Mouse (Mus musculus): ENCODE measurements around the gene Gm10775. TPM values are rescaled to one million over a fixed set of nuclear protein-coding genes. Genes with fewer than 3 reads are reported as not detected.

Gene Gm10775
- total and polyA plus RNA-seq, 3 experiments, result not detected

GRCm38 (mm10) chr13:65286771-65287170, 27.4 kb downstream of the Gm10775 start:
- Histone ChIP-seq H3K4me3 (replicated peaks in 1 of 3; ENCODE audit: low read depth in 2 of 3, low read length in 2 of 3, poor library complexity in 1 of 3) (no peak overlapping the region), H3K79me2 (replicated peaks; ENCODE audit: control insufficient read depth, extremely low read depth, insufficient read depth, poor library complexity, severe bottlenecking) (no peaks in the 10 kb centered on the region), H3K27me3 (replicated peaks) (no peaks in the 10 kb centered on the region), H3K4me1 (ENCODE audit: control insufficient read depth in 1 of 2, insufficient read depth in 2 of 2) (no peaks in the 10 kb centered on the region), H3K27ac (ENCODE audit: insufficient read depth, low read depth) (no peak overlapping the region), H3K9me3 (replicated peaks; ENCODE audit: low read length) (peaks cover 36% of the 10 kb centered on the region), H3K36me3 (replicated peaks in 1 of 2; ENCODE audit: control insufficient read depth in 1 of 2, insufficient read depth in 1 of 2, low read length in 1 of 2) (peaks cover 28 to 65% of the 10 kb centered on the region in 2 experiments), H3K9ac (ENCODE audit: insufficient read depth, low read depth) (no peak overlapping the region), H3K4me2 (ENCODE audit: insufficient read depth, low read depth, poor library complexity, severe bottlenecking) (no peak overlapping the region)
- in situ Hi-C loops (cut with MboI; ENCODE audit: low pct_ligation_motif_present, low pct_unique_long_range_greater_than_20kb, low sequenced_read_pairs) (loop anchor here (25.0 kb wide), 1 partner anchor 99 kb away; no protein-coding TSS in a partner anchor), dilution Hi-C loops (cut with MboI; ENCODE audit: extremely low pct_ligation_motif_present, extremely low pct_unique_long_range_greater_than_20kb, low sequenced_read_pairs) (no loop called here)
- TF ChIP-seq KAT2A (IDR thresholded peaks at IDR 0.05; ENCODE audit: insufficient replicate concordance, low read length) (no peak), NRF1 (IDR thresholded peaks at IDR 0.05; ENCODE audit: low read depth, low read length) (no peak), SIN3A (IDR thresholded peaks at IDR 0.05; ENCODE audit: low read length) (no peak), RAD21 (IDR thresholded peaks at IDR 0.05; ENCODE audit: low read depth, low read length) (no peak), JUN (IDR thresholded peaks at IDR 0.05; ENCODE audit: insufficient read depth, low read depth, low read length) (no peak), ZKSCAN1 (IDR thresholded peaks at IDR 0.05; ENCODE audit: borderline replicate concordance, low read depth, low read length) (no peak), POLR2AphosphoS2 (IDR thresholded peaks at IDR 0.05; ENCODE audit: low read depth, low read length) (no peak), ETS1 (conservative IDR thresholded peaks at IDR 0.05; ENCODE audit: low read depth, low read length) (no peak), EP300 (IDR thresholded peaks at IDR 0.05; ENCODE audit: low read length) (no peak)
- no peak for DNase-seq (ENCODE audit: extremely low read depth)

- H3K9ac ChIP-seq (ENCODE audit: insufficient read depth, low read depth), result no peak overlapping the region
- H3K27ac ChIP-seq (ENCODE audit: insufficient read depth, low read depth), result no peak overlapping the region
- TF ChIP-seq JUND (conservative IDR thresholded peaks at IDR 0.05; ENCODE audit: low read depth, low read length) (no peak), RCOR1 (conservative IDR thresholded peaks at IDR 0.05; ENCODE audit: low read depth, low read length) (no peak), CTCF (conservative IDR thresholded peaks at IDR 0.05 in 1 of 2, IDR thresholded peaks at IDR 0.05 in 1 of 2; ENCODE audit: low read depth in 2 of 2, low read length in 2 of 2) (no peak), ZNF384 (IDR thresholded peaks at IDR 0.05; ENCODE audit: low read depth, low read length) (no peak), MXI1 (IDR thresholded peaks at IDR 0.05; ENCODE audit: low read depth, low read length) (no peak), JUN (IDR thresholded peaks at IDR 0.05; ENCODE audit: insufficient read depth, low read depth, low read length) (no peak), E2F4 (IDR thresholded peaks at IDR 0.05; ENCODE audit: insufficient replicate concordance, low read depth, low read length) (no peak), CHD1 (IDR thresholded peaks at IDR 0.05; ENCODE audit: low read depth, low read length) (no peak), UBTF (IDR thresholded peaks at IDR 0.05; ENCODE audit: low read depth, low read length) (no peak), ELF1 (IDR thresholded peaks at IDR 0.05; ENCODE audit: low read depth, low read length) (no peak), RAD21 (IDR thresholded peaks at IDR 0.05; ENCODE audit: low read depth, low read length) (no peak), ZC3H11A (IDR thresholded peaks at IDR 0.05; ENCODE audit: low read depth, low read length) (no peak), NRF1 (IDR thresholded peaks at IDR 0.05; ENCODE audit: low read depth, low read length) (no peak)
- no peak for DNase-seq (ENCODE audit: extremely low read depth)
- no peak overlapping the region for H3K4me3 ChIP-seq (replicated peaks in 1 of 3; ENCODE audit: low read depth in 2 of 3, low read length in 2 of 3, poor library complexity in 1 of 3)
- in situ Hi-C loops (cut with MboI; ENCODE audit: low pct_ligation_motif_present, low pct_unique_long_range_greater_than_20kb, low sequenced_read_pairs) (loop anchor here (25.0 kb wide), 1 partner anchor 109 kb away; no protein-coding TSS in a partner anchor), dilution Hi-C loops (cut with MboI; ENCODE audit: extremely low pct_ligation_motif_present, extremely low pct_unique_long_range_greater_than_20kb, low sequenced_read_pairs) (no loop called here)
- H3K4me1 ChIP-seq (ENCODE audit: control insufficient read depth in 1 of 2, insufficient read depth in 2 of 2), result no peaks in the 10 kb centered on the region
- no peaks in the 10 kb centered on the region for H3K27me3 ChIP-seq (replicated peaks)
- H3K4me2 ChIP-seq (ENCODE audit: insufficient read depth, low read depth, poor library complexity, severe bottlenecking), result no peak overlapping the region
- no peaks in the 10 kb centered on the region for H3K79me2 ChIP-seq (replicated peaks; ENCODE audit: control insufficient read depth, extremely low read depth, insufficient read depth, poor library complexity, severe bottlenecking)
- H3K9me3 ChIP-seq (replicated peaks; ENCODE audit: low read length), result peaks cover 43% of the 10 kb centered on the region
- peaks cover 57 to 61% of the 10 kb centered on the region in 2 experiments for H3K36me3 ChIP-seq (replicated peaks in 1 of 2; ENCODE audit: control insufficient read depth in 1 of 2, insufficient read depth in 1 of 2, low read length in 1 of 2)
Observed at GRCm38 (mm10) chr13:65296354-65296753, 37.0 kb downstream of the Gm10775 start.

Other genes with a start within 250 kb of the Gm10775 start
- not detected in 2 replicates for gene Spata31d1c, start 226.5 kb upstream of the Gm10775 start, total RNA-seq (2012; rRNA removed)
- not detected in 2 replicates for gene Spata31d1c, start 226.5 kb upstream of the Gm10775 start, total RNA-seq (2014; rRNA removed)
- not detected in 2 replicates for gene Spata31d1c, start 226.5 kb upstream of the Gm10775 start, polyA plus RNA-seq (2012; ENCODE audit: insufficient read length, low read depth)
- not detected in 2 replicates for gene Prss47, start 206.8 kb upstream of the Gm10775 start, total RNA-seq (2012; rRNA removed)
- not detected in 2 replicates for gene Prss47, start 206.8 kb upstream of the Gm10775 start, total RNA-seq (2014; rRNA removed)
- gene Prss47, start 206.8 kb upstream of the Gm10775 start, polyA plus RNA-seq (2012; ENCODE audit: insufficient read length, low read depth), result not detected in 2 replicates
- gene Mfsd14b, start 146.6 kb upstream of the Gm10775 start, total RNA-seq (2012; rRNA removed), result 26.1 and 28.0 TPM in 2 replicates
- 51.5 and 54.3 TPM in 2 replicates for gene Mfsd14b, start 146.6 kb upstream of the Gm10775 start, total RNA-seq (2014; rRNA removed)
- gene Mfsd14b, start 146.6 kb upstream of the Gm10775 start, polyA plus RNA-seq (2012; ENCODE audit: insufficient read length, low read depth), result 20.1 and 25.5 TPM in 2 replicates
- gene Olfr465-ps1, start 121.5 kb upstream of the Gm10775 start, total RNA-seq (2012; rRNA removed), result not detected in 2 replicates
- not detected in 2 replicates for gene Olfr465-ps1, start 121.5 kb upstream of the Gm10775 start, total RNA-seq (2014; rRNA removed)
- gene Olfr465-ps1, start 121.5 kb upstream of the Gm10775 start, polyA plus RNA-seq (2012; ENCODE audit: insufficient read length, low read depth), result not detected in 2 replicates
- not detected in 2 replicates for gene Olfr466, start 109.3 kb upstream of the Gm10775 start, total RNA-seq (2012; rRNA removed)
- gene Olfr466, start 109.3 kb upstream of the Gm10775 start, total RNA-seq (2014; rRNA removed), result not detected in 2 replicates
- not detected in 2 replicates for gene Olfr466, start 109.3 kb upstream of the Gm10775 start, polyA plus RNA-seq (2012; ENCODE audit: insufficient read length, low read depth)
- gene Nlrp4f, start 53.6 kb upstream of the Gm10775 start, total RNA-seq (2012; rRNA removed), result not detected in 2 replicates
- gene Nlrp4f, start 53.6 kb upstream of the Gm10775 start, total RNA-seq (2014; rRNA removed), result not detected in 2 replicates
- 0.10 and 0.46 TPM in 2 replicates for gene Nlrp4f, start 53.6 kb upstream of the Gm10775 start, polyA plus RNA-seq (2012; ENCODE audit: insufficient read length, low read depth)
- 11.1 and 12.6 TPM in 2 replicates for gene Zfp369, start 19.3 kb downstream of the Gm10775 start, total RNA-seq (2012; rRNA removed)
- 9.9 and 10.3 TPM in 2 replicates for gene Zfp369, start 19.3 kb downstream of the Gm10775 start, total RNA-seq (2014; rRNA removed)
- gene Zfp369, start 19.3 kb downstream of the Gm10775 start, polyA plus RNA-seq (2012; ENCODE audit: insufficient read length, low read depth), result 6.4 and 8.4 TPM in 2 replicates